Comparison of ENCODE assay signal across 8 mouse cellular contexts in genomic region chr5:123251834-123252233, GRCm38 (mm10). TPM values are rescaled to one million over a fixed set of nuclear protein-coding genes. Genes with fewer than 3 reads are reported as not detected.
DNase-seq lines count a peak whose midpoint lies in the region; ATAC-seq and TF ChIP-seq lines count a peak whose summit lies in the region.

Gene Wdr66 (plus strand): TSS chr5:123252102.

- peak; percentile 98 for TF ChIP-seq CTCF in forebrain, postnatal 0 days (IDR thresholded peaks at IDR 0.05; ENCODE audit: low read depth)

- peak within 1 kb of the TSS; percentile 68 for H3K4me2 ChIP-seq in forebrain, postnatal 0 days (ENCODE audit: low read depth)
- peak within 1 kb of the TSS; percentile 31 for H3K4me2 ChIP-seq in liver, embryonic 15.5 days
- peak within 1 kb of the TSS; percentile 59 for H3K4me2 ChIP-seq in neural tube, embryonic 13.5 days

- H3K9ac ChIP-seq in forebrain, postnatal 0 days, result peak within 1 kb of the TSS; percentile 39; the same call in 1 of the 2 replicates
- no peak within 1 kb of the TSS for H3K9ac ChIP-seq in liver, embryonic 15.5 days
- H3K9ac ChIP-seq in neural tube, embryonic 13.5 days, result no peak within 1 kb of the TSS

- no peak within 1 kb of the TSS for H3K27ac ChIP-seq in forebrain, postnatal 0 days (ENCODE audit: low read depth, low read length)
- H3K27ac ChIP-seq in liver, embryonic 15.5 days (replicated peaks), result no peak within 1 kb of the TSS
- H3K27ac ChIP-seq in neural tube, embryonic 13.5 days (replicated peaks), result no peak within 1 kb of the TSS

- peak within 1 kb of the TSS; percentile 40 for H3K4me3 ChIP-seq in forebrain, postnatal 0 days (ENCODE audit: low read depth, low read length)
- H3K4me3 ChIP-seq in liver, embryonic 15.5 days (replicated peaks), result no peak within 1 kb of the TSS
- peak within 1 kb of the TSS; percentile 27 for H3K4me3 ChIP-seq in neural tube, embryonic 13.5 days

- intact Hi-C loops in heart, postnatal 25 days (cut with DNase I), result loop anchor here (5.0 kb wide), 1 partner anchor 185 kb away; no protein-coding TSS in a partner anchor

- peak; percentile 98 for DNase-seq in ES-CJ7 (ENCODE audit: low read depth, low spot score)
- DNase-seq in cerebellum, adult 8-10 months, result peak; percentile 67
- DNase-seq in forebrain, postnatal 0 days, result peak; percentile 95
- DNase-seq in heart, postnatal 25 days (ENCODE audit: low spot score), result peak; percentile 64
- DNase-seq in layer of hippocampus, adult 11-12 months (ENCODE audit: low spot score), result peak; percentile 92
- DNase-seq in telencephalon, adult 2 months (ENCODE audit: low read depth, low spot score), result peak; percentile 77

- no peaks in the 10 kb centered on the region for H3K36me3 ChIP-seq in forebrain, postnatal 0 days (ENCODE audit: insufficient read depth)
- peaks cover 14% of the 10 kb centered on the region; the same call in 1 of the 2 replicates for H3K36me3 ChIP-seq in liver, embryonic 15.5 days (replicated peaks)
- peaks cover 19% of the 10 kb centered on the region for H3K36me3 ChIP-seq in neural tube, embryonic 13.5 days

- no peaks in the 10 kb centered on the region for H3K9me3 ChIP-seq in forebrain, postnatal 0 days (ENCODE audit: low read length)
- H3K9me3 ChIP-seq in liver, embryonic 15.5 days (replicated peaks), result no peaks in the 10 kb centered on the region
- no peaks in the 10 kb centered on the region for H3K9me3 ChIP-seq in neural tube, embryonic 13.5 days

- 0 out of 2 replicates have a peak, but pooled peaks cover 3% of the 10 kb centered on the region for H3K4me1 ChIP-seq in forebrain, postnatal 0 days (ENCODE audit: insufficient read depth)
- peaks cover 6% of the 10 kb centered on the region; the same call in 1 of the 2 replicates for H3K4me1 ChIP-seq in liver, embryonic 15.5 days (replicated peaks)
- peaks cover 11% of the 10 kb centered on the region for H3K4me1 ChIP-seq in neural tube, embryonic 13.5 days (replicated peaks)

- WGBS in forebrain, postnatal 0 days, result 2% methylated on average over 18 of the region's 18 CpGs
- WGBS in liver, embryonic 15.5 days (ENCODE audit: insufficient replicate concordance), result 7% methylated on average over 18 of the region's 18 CpGs
- 4% methylated on average over 18 of the region's 18 CpGs for WGBS in neural tube, embryonic 13.5 days

- peak; percentile 98 for ATAC-seq in forebrain, postnatal 0 days
- no peak for ATAC-seq in liver, embryonic 15.5 days (ENCODE audit: insufficient read depth)
- peak; percentile 89 for ATAC-seq in neural tube, embryonic 13.5 days (ENCODE audit: low read depth)

- H3K27me3 ChIP-seq in forebrain, postnatal 0 days (ENCODE audit: insufficient read depth, low read length), result no peaks in the 10 kb centered on the region
- peaks cover 23% of the 10 kb centered on the region for H3K27me3 ChIP-seq in liver, embryonic 15.5 days
- no peaks in the 10 kb centered on the region for H3K27me3 ChIP-seq in neural tube, embryonic 13.5 days

RNA-seq across cellular contexts. Expression of gene Wdr66, which starts in this region (rescaled TPM):
- 1.8 and 4.4 TPM in 2 replicates for total RNA-seq in forebrain, postnatal 0 days (2014; rRNA removed)
- polyA plus RNA-seq in forebrain, postnatal 0 days (2015; fragmentation: Nextera tagmentation; extraction: Ambion mirVana), result 1.1 and 2.0 TPM in 2 replicates
- total RNA-seq in heart, postnatal 25 days (2021), result under 1 TPM; 0.81 to 0.98 TPM
- 0.14 TPM in 1 of 2 replicates, not detected in the other for polyA plus RNA-seq in liver, embryonic 15.5 days (2015; fragmentation: Nextera tagmentation; extraction: Ambion mirVana)
- polyA plus RNA-seq in neural tube, embryonic 13.5 days (2015; fragmentation: Nextera tagmentation; extraction: Ambion mirVana), result 1.8 and 2.4 TPM in 2 replicates

Comparison
In these comparisons a context has a peak if more than half of its experiments do, and no peak if none do; other contexts are left out.
1. Peak in DNase-seq in heart, postnatal 25 days; RNA of the gene not detected or under 1 TPM.